Mouse (Mus musculus) ES-E14 (cell line): ENCODE results near the gene Rnd3.

ENCODE experiments used
- CHD2 ChIP-seq: IDR thresholded peaks from 2 replicates; pipeline ENCODE4 v1.6.1; 2014; ENCODE audit warnings: mild to moderate bottlenecking, low read depth, low read length, inconsistent platforms
- HCFC1 ChIP-seq: IDR thresholded peaks from 2 replicates; pipeline ENCODE4 v1.6.1; 2012; ENCODE audit warnings: low read length, inconsistent platforms, borderline replicate concordance; ENCODE audit not compliant: insufficient read depth

DNA sequence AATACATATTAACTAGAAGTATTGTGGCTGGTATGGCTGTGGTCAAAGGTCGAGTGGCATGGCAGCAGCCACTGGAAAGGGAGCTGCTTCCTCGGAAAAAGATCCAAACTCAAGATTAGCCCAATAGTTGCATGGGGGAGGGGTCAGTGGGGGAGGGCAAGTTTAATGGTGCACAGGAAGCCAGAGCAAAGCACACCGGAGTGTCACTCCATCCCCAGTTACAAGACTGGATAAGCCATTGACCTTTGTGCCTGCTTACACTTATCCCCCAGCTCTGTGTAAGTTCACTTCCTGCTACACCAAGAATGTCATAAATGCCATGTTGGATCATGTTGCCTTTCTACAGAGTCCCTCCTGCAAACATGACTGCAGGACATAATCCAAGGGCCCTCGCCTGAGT, 11.2 kb downstream of the Rnd3 start:
- TF ChIP-seq CHD2: no peak
- TF ChIP-seq HCFC1: no peak
